Mouse (Mus musculus): Measurements from ENCODE around the gene Mmd. TPM values are rescaled to one million over a fixed set of nuclear protein-coding genes. Genes with fewer than 3 reads are reported as not detected.
A peak's percentile ranks its signal among the peaks of the same experiment; 100 is the strongest.

The Mmd gene
- polyA plus RNA-seq, 1 experiment from 2014 or later: 31.7 TPM

DNA sequence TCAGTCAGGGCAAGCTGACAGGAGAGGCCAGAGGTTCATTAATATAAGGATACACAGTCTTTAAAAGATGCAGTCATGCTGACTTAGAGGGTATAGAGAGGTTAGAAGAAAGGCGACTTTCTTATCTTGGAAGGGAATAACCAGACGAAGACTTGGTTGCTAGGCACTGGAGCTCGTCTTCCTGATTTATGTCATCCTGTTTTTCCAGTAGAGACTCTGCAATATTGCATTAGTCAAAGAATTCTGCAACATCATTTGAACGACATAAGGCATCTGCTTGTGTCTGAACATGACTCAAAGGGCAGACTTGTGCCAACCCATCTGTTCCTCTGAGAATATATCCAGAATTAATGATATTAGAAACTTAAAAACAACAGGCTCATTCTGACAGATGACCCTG, 16.6 kb upstream of the Mmd start:
- no peak overlapping the region for H3K27ac ChIP-seq
- H3K36me3 ChIP-seq: no peaks in the 10 kb centered on the region
- no peak for ATAC-seq (ENCODE audit: insufficient number of reproducible peaks, low FRiP score, low TSS enrichment, low read depth)
- H3K4me3 ChIP-seq: no peak overlapping the region
- no peaks in the 10 kb centered on the region for H3K27me3 ChIP-seq
- H3K9ac ChIP-seq: no peak overlapping the region
- no peaks in the 10 kb centered on the region for H3K9me3 ChIP-seq
- H3K4me1 ChIP-seq: peaks cover 8% of the 10 kb centered on the region; the same call in 1 of the 2 replicates
- no peak overlapping the region for H3K4me2 ChIP-seq
- WGBS: 29% methylated on average over 4 of the region's 4 CpGs

DNA sequence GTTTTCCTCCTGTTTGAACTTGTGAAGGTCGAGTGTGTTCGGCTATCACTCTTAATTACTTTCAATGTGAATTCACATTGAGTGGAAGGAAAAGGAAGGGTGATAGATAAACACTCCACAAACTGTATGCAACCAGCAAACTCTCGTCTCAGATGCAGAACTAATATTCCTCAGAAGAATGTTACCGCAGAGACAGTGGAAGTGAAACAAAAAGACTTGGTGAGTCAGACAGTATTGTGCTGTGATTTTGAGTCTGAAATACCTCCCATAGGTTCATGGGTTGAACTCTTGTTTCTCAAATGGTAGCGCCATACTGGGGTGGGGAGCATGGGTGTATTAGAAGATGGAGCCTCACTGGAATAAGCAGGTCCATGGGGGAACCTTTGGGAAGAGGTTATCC, 14.0 kb upstream of the Mmd start:
- no peak overlapping the region for H3K9ac ChIP-seq
- no peak overlapping the region for H3K27ac ChIP-seq
- no peaks in the 10 kb centered on the region for H3K27me3 ChIP-seq
- H3K36me3 ChIP-seq: no peaks in the 10 kb centered on the region
- WGBS: 88% methylated on average over 5 of the region's 5 CpGs
- no peaks in the 10 kb centered on the region for H3K9me3 ChIP-seq
- no peak overlapping the region for H3K4me2 ChIP-seq
- no peak for ATAC-seq (ENCODE audit: insufficient number of reproducible peaks, low FRiP score, low TSS enrichment, low read depth)
- H3K4me1 ChIP-seq: peaks cover 4% of the 10 kb centered on the region; the same call in 1 of the 2 replicates
- H3K4me3 ChIP-seq: no peak overlapping the region

DNA sequence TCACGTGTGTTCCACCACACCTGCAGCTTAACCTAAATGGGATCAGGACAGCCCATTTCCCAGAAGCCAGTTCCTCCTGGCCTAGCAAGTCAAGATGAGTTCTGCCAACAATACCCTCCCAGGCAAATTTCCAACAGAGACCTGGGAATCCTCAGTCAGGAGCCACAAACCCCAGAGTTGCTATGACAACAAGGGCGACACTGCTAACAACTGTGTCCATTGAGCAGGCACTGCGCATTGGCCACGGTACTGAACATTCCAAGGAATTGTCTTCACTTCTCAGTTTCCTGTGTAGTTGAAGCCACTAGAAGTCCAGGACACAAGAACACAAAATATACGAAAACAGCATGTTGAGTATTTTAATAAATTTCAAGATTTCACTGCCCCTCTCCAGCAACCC, 11.6 kb upstream of the Mmd start:
- ATAC-seq (ENCODE audit: insufficient number of reproducible peaks, low FRiP score, low TSS enrichment, low read depth): no peak
- 79% methylated on average over 5 of the region's 5 CpGs for WGBS

DNA sequence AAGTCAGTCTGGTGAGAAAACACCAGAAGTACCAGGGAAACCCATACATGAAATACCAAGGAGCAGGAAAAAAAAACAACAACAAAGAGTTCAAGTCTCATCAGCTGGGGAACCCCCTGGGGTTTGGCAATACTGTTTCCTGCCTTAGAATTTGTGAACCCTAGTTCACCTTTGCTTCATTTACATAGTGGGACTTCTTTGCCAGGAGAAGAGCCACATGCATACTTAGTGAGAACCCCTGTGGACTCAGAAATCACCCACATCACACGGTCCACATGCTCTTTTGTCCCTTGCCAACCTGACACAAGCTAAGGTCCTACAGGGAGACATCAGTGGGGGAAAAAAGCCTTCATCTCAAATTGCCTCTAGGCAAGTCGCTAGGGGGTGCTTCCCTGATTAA, 10.6 kb upstream of the Mmd start:
- H3K9ac ChIP-seq: no peak overlapping the region
- no peaks in the 10 kb centered on the region for H3K9me3 ChIP-seq
- H3K36me3 ChIP-seq: no peaks in the 10 kb centered on the region
- ATAC-seq (ENCODE audit: insufficient number of reproducible peaks, low FRiP score, low TSS enrichment, low read depth): no peak
- no peaks in the 10 kb centered on the region for H3K27me3 ChIP-seq
- no peak overlapping the region for H3K4me2 ChIP-seq
- 34% methylated on average over 2 of the region's 2 CpGs for WGBS
- H3K27ac ChIP-seq: no peak overlapping the region
- no peak overlapping the region for H3K4me3 ChIP-seq
- H3K4me1 ChIP-seq: no peaks in the 10 kb centered on the region

More for the DNA sequence above, 11.6 kb upstream of the Mmd start:
- H3K4me1 ChIP-seq: no peaks in the 10 kb centered on the region
- no peaks in the 10 kb centered on the region for H3K27me3 ChIP-seq
- no peaks in the 10 kb centered on the region for H3K9me3 ChIP-seq
- no peak overlapping the region for H3K4me3 ChIP-seq
- H3K36me3 ChIP-seq: no peaks in the 10 kb centered on the region
- no peak overlapping the region for H3K9ac ChIP-seq
- no peak overlapping the region for H3K4me2 ChIP-seq
- H3K27ac ChIP-seq: no peak overlapping the region

DNA sequence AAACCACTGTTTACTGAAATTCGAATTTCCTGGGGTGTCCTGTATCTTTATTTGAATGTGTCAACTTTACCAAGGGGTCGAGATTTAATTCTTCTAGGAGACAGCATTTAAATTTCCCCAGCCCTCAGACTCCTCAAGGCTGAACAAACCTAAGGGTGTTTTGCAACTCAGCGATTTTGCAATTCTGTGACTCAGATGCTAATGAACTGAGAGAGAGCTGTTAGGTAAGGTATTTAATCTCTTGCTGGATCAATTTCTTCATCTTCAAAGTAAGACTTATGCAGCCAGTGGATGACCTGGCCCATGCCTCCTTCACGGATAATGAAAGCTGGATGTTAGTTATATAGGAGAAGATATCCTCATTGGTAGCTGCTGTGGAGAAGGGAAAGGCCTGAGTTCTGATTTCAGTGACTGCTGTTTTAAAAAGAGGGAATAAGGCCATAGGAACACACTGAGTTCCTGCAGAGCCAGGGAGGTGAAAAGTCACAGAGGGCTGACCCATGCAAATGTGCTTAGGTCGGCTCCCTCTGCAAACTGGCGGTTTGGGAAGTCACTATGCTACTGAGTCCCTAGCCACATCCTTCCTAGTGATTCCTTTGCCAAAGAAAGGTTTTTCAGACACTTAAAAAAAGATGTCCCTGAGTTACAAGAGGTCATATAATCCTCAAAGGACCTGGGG, 8.5 kb upstream of the Mmd start:
- Histone ChIP-seq H3K4me2 (no peak overlapping the region), H3K9me3 (no peaks in the 10 kb centered on the region), H3K4me1 (no peaks in the 10 kb centered on the region), H3K4me3 (no peak overlapping the region), H3K27ac (no peak overlapping the region), H3K27me3 (no peaks in the 10 kb centered on the region), H3K9ac (no peak overlapping the region), H3K36me3 (no peaks in the 10 kb centered on the region)
- 24% methylated on average over 6 of the region's 6 CpGs for WGBS
- ATAC-seq (ENCODE audit: insufficient number of reproducible peaks, low FRiP score, low TSS enrichment, low read depth): no peak

DNA sequence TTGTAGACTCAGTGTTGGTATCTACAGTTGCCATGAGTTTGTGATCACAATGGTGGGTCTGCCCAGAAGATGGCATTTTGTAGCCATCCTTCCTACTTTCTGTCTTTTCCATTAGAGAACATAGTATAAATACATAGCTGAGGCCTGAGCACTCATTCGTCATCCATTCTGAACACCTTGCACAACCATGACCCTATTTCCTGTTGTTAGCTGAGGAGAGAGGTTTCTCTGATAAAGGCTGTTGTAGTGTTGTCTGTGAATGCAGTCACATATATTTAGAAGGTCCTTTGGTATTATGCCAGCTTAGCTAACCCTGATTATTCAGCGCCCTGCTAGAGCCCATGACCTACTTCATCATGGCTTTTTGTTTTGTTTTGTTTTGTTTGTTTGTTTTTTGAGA, 7.4 kb upstream of the Mmd start:
- no peaks in the 10 kb centered on the region for H3K27me3 ChIP-seq
- no peaks in the 10 kb centered on the region for H3K9me3 ChIP-seq
- no peaks in the 10 kb centered on the region for H3K36me3 ChIP-seq
- no peak overlapping the region for H3K27ac ChIP-seq
- no peaks in the 10 kb centered on the region for H3K4me1 ChIP-seq
- WGBS: 90% methylated on average over 2 of the region's 2 CpGs
- no peak overlapping the region for H3K4me3 ChIP-seq
- ATAC-seq (ENCODE audit: insufficient number of reproducible peaks, low FRiP score, low TSS enrichment, low read depth): no peak
- no peak overlapping the region for H3K4me2 ChIP-seq
- H3K9ac ChIP-seq: no peak overlapping the region

DNA sequence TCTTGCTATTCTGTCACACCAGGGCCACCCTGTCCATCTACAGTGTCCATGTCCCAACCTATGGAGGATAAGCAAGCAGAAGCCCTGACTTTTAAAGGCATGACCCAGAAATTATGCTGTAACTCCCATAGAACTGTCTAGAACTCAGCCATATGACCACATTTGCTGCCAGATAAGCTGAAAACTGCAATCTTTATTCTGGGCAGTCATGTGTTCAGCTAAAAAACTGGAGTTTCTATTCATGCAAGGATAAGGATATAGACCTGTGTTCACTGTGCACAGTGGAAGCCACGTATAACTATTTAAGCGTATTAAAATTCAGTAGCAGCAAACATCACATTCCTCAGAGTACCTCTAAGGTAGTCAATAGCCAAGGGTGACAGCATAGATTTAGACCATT, 6.0 kb upstream of the Mmd start:
- no peaks in the 10 kb centered on the region for H3K4me1 ChIP-seq
- no peaks in the 10 kb centered on the region for H3K27me3 ChIP-seq
- H3K9ac ChIP-seq: no peak overlapping the region
- no peaks in the 10 kb centered on the region for H3K36me3 ChIP-seq
- H3K9me3 ChIP-seq: no peaks in the 10 kb centered on the region
- H3K4me2 ChIP-seq: no peak overlapping the region
- no peak overlapping the region for H3K4me3 ChIP-seq
- ATAC-seq (ENCODE audit: insufficient number of reproducible peaks, low FRiP score, low TSS enrichment, low read depth): no peak
- H3K27ac ChIP-seq: no peak overlapping the region
- 94% methylated on average over 2 of the region's 2 CpGs for WGBS

DNA sequence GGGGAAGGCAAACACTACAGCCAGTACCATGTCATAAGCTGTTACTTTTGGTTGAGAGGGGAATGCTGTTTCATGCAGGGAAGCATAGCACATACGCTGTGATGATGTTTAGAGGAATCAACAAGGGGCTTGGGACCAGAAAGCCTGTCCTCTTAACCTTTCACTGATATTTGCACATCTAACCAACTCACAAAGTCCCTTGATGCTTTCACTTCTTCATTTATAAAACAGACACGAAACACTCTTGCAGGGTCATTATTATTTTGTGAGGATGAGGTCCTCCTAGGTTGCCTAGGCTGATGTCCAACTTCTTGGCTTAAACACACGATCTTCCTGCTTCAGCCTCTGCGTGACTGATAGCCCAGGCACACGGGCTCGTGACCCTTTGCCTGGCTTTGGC, 3.6 kb upstream of the Mmd start:
- Histone ChIP-seq H3K9me3 (no peaks in the 10 kb centered on the region), H3K4me3 (no peak overlapping the region), H3K9ac (no peak overlapping the region), H3K4me1 (peaks cover 15% of the 10 kb centered on the region; the same call in 1 of the 2 replicates), H3K27ac (no peak overlapping the region), H3K36me3 (no peaks in the 10 kb centered on the region), H3K27me3 (no peaks in the 10 kb centered on the region), H3K4me2 (no peak overlapping the region)
- WGBS: 84% methylated on average over 6 of the region's 6 CpGs
- no peak for ATAC-seq (ENCODE audit: insufficient number of reproducible peaks, low FRiP score, low TSS enrichment, low read depth)

DNA sequence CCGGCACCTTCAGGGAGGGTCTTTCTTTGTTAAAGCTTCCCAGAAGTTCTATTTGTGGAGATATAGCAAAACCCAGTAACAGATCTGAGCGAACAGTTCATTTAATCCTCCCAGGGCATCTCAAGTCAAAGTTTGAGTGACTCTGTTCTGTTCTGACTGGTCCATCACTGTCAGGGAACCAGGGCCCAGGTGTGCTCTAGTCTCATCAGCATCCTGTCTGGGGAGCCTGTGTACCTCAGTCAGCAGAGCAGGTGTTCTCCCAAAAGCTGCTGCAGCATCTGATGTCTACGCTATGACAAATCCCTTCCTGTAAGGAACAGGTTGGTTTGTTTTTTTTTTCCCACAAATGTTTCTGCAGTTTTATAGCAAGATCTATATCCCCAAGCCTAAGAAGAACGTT, 2.6 kb upstream of the Mmd start:
- H3K36me3 ChIP-seq: no peaks in the 10 kb centered on the region
- ATAC-seq (ENCODE audit: insufficient number of reproducible peaks, low FRiP score, low TSS enrichment, low read depth): no peak
- no peaks in the 10 kb centered on the region for H3K9me3 ChIP-seq
- WGBS: 66% methylated on average over 4 of the region's 4 CpGs
- H3K4me2 ChIP-seq: no peak overlapping the region
- H3K4me3 ChIP-seq: no peak overlapping the region
- H3K27me3 ChIP-seq: no peaks in the 10 kb centered on the region
- H3K9ac ChIP-seq: no peak overlapping the region
- H3K27ac ChIP-seq: no peak overlapping the region
- H3K4me1 ChIP-seq: peaks cover 17% of the 10 kb centered on the region; the same call in 1 of the 2 replicates

DNA sequence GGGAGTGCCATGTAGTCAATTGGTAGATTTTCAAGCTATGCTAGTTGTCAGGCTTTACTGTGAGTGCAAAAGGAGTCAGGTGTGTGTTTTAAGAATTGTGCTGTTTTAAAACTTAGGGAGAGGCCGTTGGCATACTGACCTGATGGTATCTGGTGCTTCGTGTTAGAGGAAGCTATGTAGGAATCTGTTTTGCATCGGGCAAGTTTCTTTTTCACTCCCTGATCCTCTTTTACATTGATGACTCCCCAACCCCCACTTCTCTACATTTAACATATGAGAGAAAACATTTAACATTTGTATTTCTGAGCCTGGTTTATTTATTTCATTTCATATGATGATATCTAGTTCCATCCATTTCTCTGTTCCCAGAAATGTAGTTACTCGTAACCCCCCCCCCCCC, 1.5 kb upstream of the Mmd start:
- no peak overlapping the region for H3K4me3 ChIP-seq
- H3K4me1 ChIP-seq: peaks cover 23% of the 10 kb centered on the region; the same call in 1 of the 2 replicates
- WGBS: 56% methylated on average over 4 of the region's 4 CpGs
- no peak overlapping the region for H3K27ac ChIP-seq
- no peak for ATAC-seq (ENCODE audit: insufficient number of reproducible peaks, low FRiP score, low TSS enrichment, low read depth)
- no peak overlapping the region for H3K4me2 ChIP-seq
- H3K36me3 ChIP-seq: no peaks in the 10 kb centered on the region
- H3K9me3 ChIP-seq: no peaks in the 10 kb centered on the region
- no peak overlapping the region for H3K9ac ChIP-seq
- no peaks in the 10 kb centered on the region for H3K27me3 ChIP-seq

DNA sequence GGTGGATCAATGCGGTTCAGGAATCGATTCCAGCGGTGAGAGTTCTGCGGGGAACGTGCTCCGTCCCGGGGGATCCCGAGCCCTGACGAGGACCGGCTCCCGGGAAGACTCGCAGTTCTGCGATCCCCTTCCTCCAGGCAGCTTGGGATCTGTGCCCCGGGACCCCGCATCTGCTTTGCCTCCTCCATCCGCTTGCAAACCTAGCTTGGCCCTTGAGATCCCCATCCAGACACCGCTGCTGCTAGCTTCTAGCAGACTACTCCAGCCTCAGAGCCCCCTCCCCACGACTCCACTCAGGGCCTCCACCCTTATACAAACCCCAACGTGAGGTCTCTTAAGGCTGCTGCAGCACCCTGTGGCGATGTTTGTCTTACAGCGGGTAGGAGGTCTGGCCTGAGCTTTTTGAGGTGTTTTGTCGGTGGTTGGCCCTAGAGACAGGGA, 465 bp downstream of the Mmd start:
- Histone ChIP-seq H3K4me3 (peak overlapping the region; percentile 88), H3K4me1 (peaks cover 23% of the 10 kb centered on the region; the same call in 1 of the 2 replicates), H3K27me3 (no peaks in the 10 kb centered on the region), H3K4me2 (peak overlapping the region; percentile 76), H3K9ac (peak overlapping the region; percentile 87), H3K9me3 (no peaks in the 10 kb centered on the region), H3K36me3 (no peaks in the 10 kb centered on the region), H3K27ac (peak overlapping the region; percentile 87)
- 0% methylated on average over 22 of the region's 22 CpGs for WGBS
- peak; percentile 15; the same call in 1 of the 2 replicates for ATAC-seq (ENCODE audit: insufficient number of reproducible peaks, low FRiP score, low TSS enrichment, low read depth)

DNA sequence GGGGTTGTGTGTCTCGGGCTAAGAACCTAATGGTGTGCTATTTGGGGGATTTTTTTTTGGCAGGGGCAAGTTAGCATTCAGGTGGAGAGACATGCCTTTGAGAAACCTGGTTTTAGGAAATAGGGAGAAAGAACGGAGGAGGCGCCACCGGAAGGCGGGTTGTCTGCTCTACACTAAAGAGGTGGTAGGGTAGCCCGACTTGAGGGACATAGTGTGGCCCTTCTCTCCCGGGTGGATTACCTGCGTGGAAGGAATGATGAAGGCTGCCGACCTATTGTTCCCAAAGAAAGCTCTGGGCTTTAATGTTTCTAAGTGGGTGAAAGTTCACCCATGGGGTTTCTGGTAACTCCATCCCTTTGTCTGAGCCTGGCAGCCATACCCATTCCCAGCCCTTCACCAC, 933 bp downstream of the Mmd start:
- ATAC-seq (ENCODE audit: insufficient number of reproducible peaks, low FRiP score, low TSS enrichment, low read depth): no peak
- H3K4me3 ChIP-seq: peak overlapping the region; percentile 88
- H3K27ac ChIP-seq: no peak overlapping the region
- peak overlapping the region; percentile 87 for H3K9ac ChIP-seq
- H3K9me3 ChIP-seq: no peaks in the 10 kb centered on the region
- peak overlapping the region; percentile 76 for H3K4me2 ChIP-seq
- peaks cover 23% of the 10 kb centered on the region; the same call in 1 of the 2 replicates for H3K4me1 ChIP-seq
- H3K27me3 ChIP-seq: no peaks in the 10 kb centered on the region
- 2% methylated on average over 9 of the region's 9 CpGs for WGBS
- no peaks in the 10 kb centered on the region for H3K36me3 ChIP-seq
